In genomic region chr1:153090081-153090480, GRCm38 (mm10) we compare ENCODE assay signal across 22 mouse cellular contexts.
DNase-seq lines count a peak whose midpoint lies in the region; TF ChIP-seq lines count a peak whose summit lies in the region.
"Had no signal": no experiment of that assay in that cellular context is flagged by ENCODE, and none has a peak within 500 bp of the region (broad histone marks: within the 10 kb centered on the region; RNA-seq: fewer than 3 reads in every experiment).

No protein-coding gene starts in this region.

- H3K4me3 ChIP-seq in layer of hippocampus, adult 2 months: no peak overlapping the region
- H3K4me3 ChIP-seq: embryonic facial prominence, embryonic 12.5 days; hindbrain, embryonic 12.5 days; limb, embryonic 12.5 days; liver, embryonic 15.5 days; megakaryocyte, embryonic 14.5 days; midbrain, embryonic 13.5 days had no signal

- H3K27ac ChIP-seq in layer of hippocampus, adult 2 months: no peak overlapping the region
- H3K27ac ChIP-seq: embryonic facial prominence, embryonic 12.5 days; hindbrain, embryonic 12.5 days; kidney, postnatal 0 days; limb, embryonic 12.5 days; liver, embryonic 15.5 days; midbrain, embryonic 13.5 days had no signal

- no peak for DNase-seq in layer of hippocampus, adult 2 months (ENCODE audit: low spot score in 2 of 2)
- no peak for DNase-seq in layer of hippocampus, postnatal 10 days (ENCODE audit: low spot score in 2 of 2)
- peak; percentile 40 for DNase-seq in thymus, postnatal 14 days
- DNase-seq in thymus, postnatal 0 days (ENCODE audit: low spot score): no peak
- DNase-seq in c-Kit-positive CD71-positive TER-119-positive erythroid progenitor cells, embryonic 14.5 days (ENCODE audit: low spot score): peak; percentile 11
- DNase-seq in adrenal gland, postnatal 36 days: no peak
- DNase-seq: adrenal gland, postnatal 25 days; cerebellum, adult 8-10 months; cerebellum, postnatal 25 days; gastrocnemius, postnatal 36 days; kidney, adult 8-10 months; kidney, postnatal 4 days; lung, postnatal 36 days; retina, postnatal 1 day; right cerebral cortex, postnatal 14 days had no signal

- TF ChIP-seq CTCF in layer of hippocampus, adult 2 months (conservative IDR thresholded peaks at IDR 0.05): peak; percentile 48

Comparison
In these comparisons a context has a peak if more than half of its experiments do, and no peak if none do; other contexts are left out.
1. DNase-seq: peak in thymus, postnatal 14 days (single experiment) and c-Kit-positive CD71-positive TER-119-positive erythroid progenitor cells, embryonic 14.5 days (single experiment); none in layer of hippocampus, adult 2 months (0 of 2), layer of hippocampus, postnatal 10 days (0 of 2), thymus, postnatal 0 days (single experiment) and adrenal gland, postnatal 36 days (0 of 2).